Mouse (Mus musculus) lung, embryonic 16.5 days (tissue): Measurements from ENCODE around the gene Hoxa13. TPM values are rescaled to one million over a fixed set of nuclear protein-coding genes. Genes with fewer than 3 reads are reported as not detected.

ENCODE experiments used
- ATAC-seq: fragments of 200-750 bp; cut with Nextera tagmentation; 2 replicates; pipeline ENCODE4 v1.8.0; 2017; ENCODE audit warnings: low read depth, mild to moderate bottlenecking, moderate library complexity
- H3K27ac ChIP-seq: fragments of 300-500 bp; sonication (generic); 2 replicates; pipeline ENCODE4 v1.5.1; 2014; ENCODE audit warnings: mild to moderate bottlenecking, control low read depth, low read length
- H3K27me3 ChIP-seq: fragments of 300-500 bp; sonication (generic); 2 replicates; pipeline ENCODE4 v1.6.1; 2014; ENCODE audit warnings: low read depth, low read length, mixed read lengths; ENCODE audit not compliant: control insufficient read depth, insufficient read depth
- H3K36me3 ChIP-seq: fragments of 300-500 bp; sonication (generic); 2 replicates; pipeline ENCODE4 v1.6.1; 2014; ENCODE audit warnings: low read length; ENCODE audit not compliant: control insufficient read depth, insufficient read depth
- H3K4me1 ChIP-seq: fragments of 300-500 bp; sonication (generic); replicated peaks from 2 replicates; pipeline ENCODE4 v1.6.1; 2014; ENCODE audit warnings: low read length, mixed read lengths; ENCODE audit not compliant: control insufficient read depth, insufficient read depth
- H3K4me2 ChIP-seq: fragments of 300-500 bp; sonication (generic); 2 replicates; pipeline ENCODE4 v1.6.1; 2014; ENCODE audit warnings: low read depth, low read length, control low read depth
- H3K4me3 ChIP-seq: fragments of 300-500 bp; sonication (generic); 2 replicates; pipeline ENCODE4 v1.5.1; 2014; ENCODE audit warnings: mild to moderate bottlenecking, low read length, control low read depth
- H3K9ac ChIP-seq: fragments of 300-500 bp; sonication (generic); 2 replicates; pipeline ENCODE4 v1.6.1; 2014; ENCODE audit warnings: low read length, control low read depth
- H3K9me3 ChIP-seq: fragments of 300-500 bp; sonication (generic); 2 replicates; pipeline ENCODE4 v1.6.1; 2016; ENCODE audit warnings: low read length; ENCODE audit not compliant: control insufficient read depth
- WGBS: fragments of 180-500 bp; shearing (Covaris S2); extraction: QIAGEN DNeasy Blood & Tissue Kit; methylation state at CpG from one replicate; pipeline ENCODE4 v1.1.7; 2014; 5-methylcytosine and 5-hydroxymethylcytosine counted together
- polyA plus RNA-seq: library from polyadenylated mRNA; unstranded; fragments of >200 nt; fragmentation: Nextera tagmentation; extraction: Ambion mirVana; gene quantifications from 2 replicates; pipeline ENCODE4 v1.2.1, GENCODE M21; 2015

Gene Hoxa13
- polyA plus RNA-seq, 1 experiment from 2014 or later = not detected

GRCm38 (mm10) chr6:52253511-52254500 lies 6.9 kb downstream of the Hoxa13 start:
- 1% methylated on average over 59 of the region's 59 CpGs for WGBS
- no peak for ATAC-seq
- Histone ChIP-seq H3K27me3 (peaks cover 86% of the 10 kb centered on the region), H3K4me3 (peak overlapping the region; percentile 16; the same call in 1 of the 2 replicates), H3K4me2 (no peak overlapping the region), H3K9me3 (no peaks in the 10 kb centered on the region), H3K36me3 (no peaks in the 10 kb centered on the region), H3K4me1 (0 out of 2 replicates have a peak, but pooled peaks cover 3% of the 10 kb centered on the region), H3K27ac (no peak overlapping the region), H3K9ac (no peak overlapping the region)

GRCm38 (mm10) chr6:52252775-52253376 lies 7.8 kb downstream of the Hoxa13 start:
- Histone ChIP-seq H3K27me3 (peaks cover 86% of the 10 kb centered on the region), H3K4me3 (no peak overlapping the region), H3K9ac (no peak overlapping the region), H3K27ac (no peak overlapping the region), H3K9me3 (no peaks in the 10 kb centered on the region), H3K4me1 (0 out of 2 replicates have a peak, but pooled peaks cover 3% of the 10 kb centered on the region), H3K36me3 (no peaks in the 10 kb centered on the region), H3K4me2 (no peak overlapping the region)
- 1% methylated on average over 35 of the region's 35 CpGs for WGBS
- ATAC-seq = no peak

GRCm38 (mm10) chr6:52252016-52252774 lies 8.5 kb downstream of the Hoxa13 start:
- H3K4me2 ChIP-seq = no peak overlapping the region
- no peak overlapping the region for H3K9ac ChIP-seq
- WGBS = 5% methylated on average over 24 of the region's 24 CpGs
- no peak overlapping the region for H3K27ac ChIP-seq
- H3K9me3 ChIP-seq = no peaks in the 10 kb centered on the region
- no peaks in the 10 kb centered on the region for H3K36me3 ChIP-seq
- ATAC-seq = no peak
- 0 out of 2 replicates have a peak, but pooled peaks cover 3% of the 10 kb centered on the region for H3K4me1 ChIP-seq
- H3K27me3 ChIP-seq = peaks cover 86% of the 10 kb centered on the region
- H3K4me3 ChIP-seq = no peak overlapping the region

- Histone ChIP-seq H3K4me1 (0 out of 2 replicates have a peak, but pooled peaks cover 3% of the 10 kb centered on the region), H3K4me3 (no peak overlapping the region), H3K9me3 (no peaks in the 10 kb centered on the region), H3K27ac (no peak overlapping the region), H3K4me2 (no peak overlapping the region), H3K9ac (no peak overlapping the region), H3K36me3 (no peaks in the 10 kb centered on the region), H3K27me3 (peaks cover 88% of the 10 kb centered on the region)
- no peak for ATAC-seq
- 14% methylated on average over 7 of the region's 7 CpGs for WGBS
Measured at GRCm38 (mm10) chr6:52251177-52251879, 9.4 kb downstream of the Hoxa13 start.

- Histone ChIP-seq H3K27me3 (peaks cover 92% of the 10 kb centered on the region), H3K4me3 (no peak overlapping the region), H3K9me3 (no peaks in the 10 kb centered on the region), H3K4me2 (no peak overlapping the region), H3K4me1 (0 out of 2 replicates have a peak, but pooled peaks cover 5% of the 10 kb centered on the region), H3K9ac (no peak overlapping the region), H3K36me3 (no peaks in the 10 kb centered on the region), H3K27ac (no peak overlapping the region)
- ATAC-seq = no peak
- WGBS = under 1% methylated on average over 4 of the region's 4 CpGs
Measured at GRCm38 (mm10) chr6:52249826-52250225, 10.9 kb downstream of the Hoxa13 start.

GRCm38 (mm10) chr6:52249415-52249738 lies 11.3 kb downstream of the Hoxa13 start:
- 0 out of 2 replicates have a peak, but pooled peaks cover 5% of the 10 kb centered on the region for H3K4me1 ChIP-seq
- no peaks in the 10 kb centered on the region for H3K36me3 ChIP-seq
- no peak overlapping the region for H3K4me2 ChIP-seq
- no peak for ATAC-seq
- H3K4me3 ChIP-seq = 0 out of 2 replicates have a peak overlapping the region, but pooled peaks have one; percentile 10
- H3K9me3 ChIP-seq = no peaks in the 10 kb centered on the region
- H3K27me3 ChIP-seq = peaks cover 95% of the 10 kb centered on the region
- no peak overlapping the region for H3K27ac ChIP-seq
- whole genome bisulfite sequencing = under 1% methylated on average over 16 of the region's 16 CpGs
- no peak overlapping the region for H3K9ac ChIP-seq

- WGBS = 1% methylated on average over 27 of the region's 27 CpGs
- Histone ChIP-seq H3K4me1 (0 out of 2 replicates have a peak, but pooled peaks cover 5% of the 10 kb centered on the region), H3K27me3 (peaks cover 96% of the 10 kb centered on the region), H3K4me3 (0 out of 2 replicates have a peak overlapping the region, but pooled peaks have one; percentile 10), H3K36me3 (no peaks in the 10 kb centered on the region), H3K9me3 (no peaks in the 10 kb centered on the region), H3K27ac (no peak overlapping the region), H3K9ac (no peak overlapping the region), H3K4me2 (no peak overlapping the region)
- no peak for ATAC-seq
Measured at GRCm38 (mm10) chr6:52248638-52249414, 11.9 kb downstream of the Hoxa13 start.
